Mouse (Mus musculus) kidney, postnatal 4 days (tissue): ENCODE measurements at regions not wholly inside any gene's neighbourhood (a gene's known extent, or its start where the extent isn't known, plus 50 kb on each side); places are given as distances from the start of the nearest gene placed in this dataset.

Experiments used
- DNase-seq, 2 experiments: peaks; one replicate each; pipeline ENCODE4 v3.0.0; 2021; ENCODE audit warnings: mixed read lengths in 2 of 2

- DNase-seq: no peak
These were observed 469.7 kb downstream of the Rps24 start for GRCm38 (mm10) chr14:24956528-24957210.

DNA sequence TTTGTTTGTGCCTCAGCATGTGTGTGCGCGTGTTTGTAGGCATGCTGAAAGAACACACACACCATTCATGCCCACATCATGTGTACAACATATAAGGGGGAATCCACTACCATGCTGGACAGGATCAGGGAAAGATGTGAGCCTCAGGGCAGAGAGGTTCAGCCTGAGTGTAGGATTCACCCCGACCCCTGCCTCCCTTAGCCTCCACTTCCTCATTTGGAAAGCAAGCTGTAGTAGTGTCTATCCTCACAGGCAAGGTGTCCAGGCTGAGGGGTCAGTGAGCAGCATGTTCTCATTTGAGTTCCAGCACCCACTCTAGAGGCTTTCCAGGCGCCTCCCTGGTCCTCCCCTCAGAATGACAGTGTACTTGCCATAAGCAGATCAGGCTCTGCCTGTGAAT is 470.5 kb downstream of the Rps24 start:
- DNase-seq: no peak

DNA sequence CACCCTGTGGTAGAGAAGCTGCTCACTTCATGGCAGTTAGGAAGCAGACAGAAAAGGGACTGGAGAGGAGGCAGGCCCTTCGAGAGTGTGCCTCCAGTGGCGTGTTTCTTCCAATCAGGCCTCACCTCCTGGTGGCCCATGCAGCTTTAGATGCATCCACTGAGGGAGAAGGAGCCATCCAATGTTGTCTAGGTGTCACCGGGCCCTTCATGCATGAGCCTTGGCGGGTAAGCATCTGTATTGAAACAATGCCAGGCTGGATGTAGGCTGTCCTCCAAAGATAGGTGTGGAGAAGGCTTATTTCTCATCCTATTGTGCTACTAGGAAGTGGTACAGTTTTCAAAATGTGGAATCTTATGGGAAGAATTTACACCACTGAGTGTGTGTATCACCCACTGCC is 471.9 kb downstream of the Rps24 start:
- no peak for DNase-seq

GRCm38 (mm10) chr14:24959401-24959800 is 472.5 kb downstream of the Rps24 start:
- no peak for DNase-seq

DNA sequence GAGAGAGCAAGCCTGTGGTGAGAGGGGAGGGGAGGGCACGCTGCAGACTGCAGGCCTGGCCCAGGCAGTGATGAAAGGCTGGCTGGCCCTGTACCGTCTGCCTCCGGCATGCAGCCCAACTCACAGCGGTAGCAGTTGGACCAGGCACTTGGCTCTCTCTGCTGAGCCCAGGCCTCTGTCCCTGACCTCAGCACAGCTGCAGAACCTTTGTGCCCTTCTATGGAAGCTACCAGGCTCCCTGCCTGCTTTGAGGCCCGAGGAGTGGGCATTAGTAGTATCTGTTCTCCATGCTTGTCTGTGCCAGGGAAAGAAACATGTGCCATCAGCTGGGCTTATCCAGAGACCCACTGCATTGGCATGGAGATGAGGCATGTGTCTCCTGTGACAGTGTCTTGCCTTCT is 473.2 kb downstream of the Rps24 start:
- DNase-seq: peak in 1 of 2 experiments; percentile 11

DNA sequence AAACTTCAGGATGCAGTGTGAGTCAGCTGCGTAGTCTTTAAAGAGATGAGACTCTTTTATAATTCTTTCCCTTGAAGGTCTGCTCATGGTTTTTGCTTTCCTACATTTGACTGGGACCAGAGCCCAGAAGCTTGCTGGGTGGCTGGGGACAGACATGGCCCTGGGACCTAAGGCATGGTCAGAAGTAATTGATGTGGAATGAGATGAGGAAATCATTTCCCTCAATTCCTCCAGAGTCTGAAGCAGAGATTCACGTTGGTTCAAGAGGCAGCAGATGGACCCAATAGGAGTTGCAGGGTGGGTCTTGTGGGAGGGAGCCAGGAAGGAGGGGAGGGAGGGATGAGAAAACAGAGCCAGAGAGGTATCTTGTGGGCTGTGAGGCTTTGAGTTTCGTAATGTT is 473.9 kb downstream of the Rps24 start:
- DNase-seq: peak in 1 of 2 experiments; percentile 19

- DNase-seq: no peak
These were observed 474.8 kb downstream of the Rps24 start for GRCm38 (mm10) chr14:24961721-24962120.

DNA sequence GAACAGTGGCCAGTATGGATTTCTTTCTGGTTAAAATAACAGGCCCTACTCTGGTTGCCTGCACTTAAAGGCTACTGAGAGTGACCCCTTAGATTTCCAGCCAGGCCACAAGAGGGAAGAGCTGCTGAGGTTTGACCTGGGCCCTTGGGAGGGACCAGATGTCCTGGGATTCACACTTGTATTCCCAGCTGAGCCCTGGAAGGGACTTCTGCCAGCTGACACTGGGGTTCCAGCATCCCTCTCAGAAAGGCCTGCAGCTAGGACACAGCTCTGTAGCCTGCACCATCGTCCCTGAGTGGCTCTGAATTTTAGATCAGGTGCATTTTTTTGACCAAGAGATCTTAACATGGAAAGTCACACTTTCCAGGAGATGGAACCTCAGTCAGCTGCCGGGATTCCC is 482.7 kb downstream of the Rps24 start:
- no peak for DNase-seq

GRCm38 (mm10) chr14:24972357-24972756 is 485.4 kb downstream of the Rps24 start:
- DNase-seq: no peak

GRCm38 (mm10) chr14:24973039-24973438 is 485.9 kb upstream of the Zmiz1 start:
- DNase-seq: no peak

GRCm38 (mm10) chr14:24973591-24973990 is 485.4 kb upstream of the Zmiz1 start:
- DNase-seq: no peak

- no peak for DNase-seq
These were observed 476.5 kb upstream of the Zmiz1 start for GRCm38 (mm10) chr14:24982489-24982888.

DNA sequence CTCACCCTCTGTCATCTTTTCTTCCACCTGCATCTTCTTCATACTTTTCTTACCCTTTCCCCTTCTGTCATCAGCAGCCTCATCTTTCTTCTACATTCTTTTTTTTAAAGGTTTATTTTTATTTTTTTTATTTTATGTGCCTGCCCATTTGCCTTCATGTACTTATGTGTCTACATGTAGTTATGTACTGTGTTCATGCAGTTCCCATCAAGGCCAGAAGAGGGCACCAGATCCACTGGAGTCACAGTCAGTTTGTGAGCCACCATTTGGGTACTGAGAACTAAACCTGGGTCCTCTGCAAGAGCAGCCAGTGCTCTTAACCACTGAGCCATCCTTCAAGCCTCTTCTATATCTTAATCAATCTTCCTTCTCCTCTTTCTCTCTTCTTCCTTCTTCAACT is 475.7 kb upstream of the Zmiz1 start:
- DNase-seq: peak; percentile 45 to 61

DNA sequence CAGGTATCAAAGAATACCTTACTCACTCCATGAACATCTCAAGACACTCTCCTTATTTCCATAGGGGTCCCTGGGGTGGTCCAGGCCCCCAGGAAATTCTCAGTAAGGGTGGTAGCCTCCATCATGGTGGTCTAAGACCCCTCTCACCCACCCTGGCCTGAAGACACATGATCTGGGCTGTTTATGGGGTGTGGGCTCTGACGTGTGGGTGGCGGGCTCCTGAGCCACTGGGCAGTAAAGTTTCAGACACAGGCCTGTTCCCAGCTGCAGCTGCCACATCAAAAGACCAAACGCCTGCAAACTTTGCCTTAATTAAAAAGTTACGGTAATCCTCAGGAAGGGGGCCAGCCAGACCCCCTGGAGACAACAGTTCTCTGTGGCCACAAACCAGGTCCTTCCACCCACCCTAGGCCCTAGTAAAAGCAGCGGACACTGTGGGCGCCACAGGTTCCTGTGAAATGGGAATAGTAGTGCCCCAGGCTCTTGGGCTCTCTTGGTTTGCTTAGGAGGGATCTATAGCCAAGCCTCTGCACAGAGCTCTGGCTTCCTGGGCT is 473.1 kb upstream of the Zmiz1 start:
- no peak for DNase-seq

DNA sequence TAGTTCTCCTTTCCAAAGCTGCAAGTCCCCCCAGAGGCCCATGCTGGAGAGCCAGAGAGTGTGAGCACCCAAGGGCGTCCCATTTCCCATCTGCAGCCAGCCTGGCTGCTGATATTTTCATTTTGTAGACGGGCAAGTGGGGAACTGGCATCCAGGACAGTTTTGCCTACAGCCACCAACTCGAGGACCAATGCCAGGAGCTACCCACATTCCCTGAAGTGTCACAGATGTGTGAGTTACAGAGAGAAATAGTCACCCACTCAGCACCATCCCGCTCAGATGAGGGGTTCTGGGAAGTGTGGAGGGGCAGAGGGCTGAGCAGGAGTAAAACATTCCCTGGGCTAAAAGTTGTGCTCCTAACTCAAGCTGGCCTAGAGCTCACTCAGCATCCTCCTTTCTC is 472.6 kb upstream of the Zmiz1 start:
- no peak for DNase-seq

GRCm38 (mm10) chr14:24993751-24994658 is 465.0 kb upstream of the Zmiz1 start:
- peak in 1 of 2 experiments; percentile 36 for DNase-seq

- DNase-seq: no peak
These were observed 463.8 kb upstream of the Zmiz1 start for GRCm38 (mm10) chr14:24995226-24995625.

- peak; percentile 62 to 69 for DNase-seq
These were observed 461.0 kb upstream of the Zmiz1 start for GRCm38 (mm10) chr14:24997786-24998509.

GRCm38 (mm10) chr14:24999008-24999572 is 459.9 kb upstream of the Zmiz1 start:
- no peak for DNase-seq

DNA sequence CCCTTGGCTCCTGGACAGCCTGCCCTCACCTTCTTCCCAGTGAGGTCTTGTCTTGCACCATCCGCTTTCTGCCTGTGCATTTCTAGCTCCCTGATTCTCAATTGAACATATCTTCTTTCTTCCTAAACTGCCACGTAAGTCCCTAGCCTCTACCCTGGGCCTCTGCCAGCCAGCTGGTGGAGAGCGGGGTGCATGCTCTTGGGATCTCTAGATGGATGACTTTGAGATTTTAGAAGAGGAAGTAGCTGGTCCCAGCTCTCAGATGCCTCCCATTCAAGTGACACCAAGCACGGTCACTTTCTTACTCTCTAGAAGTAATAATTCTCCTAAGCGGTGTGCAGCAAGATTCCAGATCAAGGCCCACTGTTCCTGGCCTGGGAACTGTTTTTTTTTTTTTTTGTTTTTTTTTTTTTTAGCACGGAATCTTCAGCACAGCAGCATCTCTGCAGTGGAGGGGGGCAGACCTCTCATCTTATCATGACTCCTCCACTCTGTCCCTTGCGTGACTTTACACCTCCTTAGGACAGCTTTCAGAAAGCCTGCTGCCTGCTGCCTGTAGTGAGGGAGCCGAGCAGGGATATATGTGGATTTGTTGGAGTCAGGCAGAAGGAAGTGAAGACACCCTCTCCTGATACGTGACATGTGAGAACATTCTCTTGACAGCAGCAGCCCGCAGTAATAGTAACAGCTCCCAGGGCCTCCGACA is 453.6 kb upstream of the Zmiz1 start:
- no peak for DNase-seq

GRCm38 (mm10) chr14:25011926-25012325 is 447.1 kb upstream of the Zmiz1 start:
- DNase-seq: no peak
